Mouse (Mus musculus) leukemia stem cell, adult 10-12 weeks (primary cell): ENCODE measurements around the gene Trappc1. TPM values are rescaled to one million over a fixed set of nuclear protein-coding genes. Genes with fewer than 3 reads are reported as not detected.

Source experiments
- polyA plus RNA-seq: library from polyadenylated mRNA; stranded (reverse); fragments of >175 nt; gene quantifications from 2 replicates; pipeline ENCODE4 v1.2.3, GENCODE M21; 2012; ENCODE audit warnings: low replicate concordance

Trappc1 gene
- polyA plus RNA-seq, result 2.2 and 6.8 TPM in 2 replicates

DNA sequence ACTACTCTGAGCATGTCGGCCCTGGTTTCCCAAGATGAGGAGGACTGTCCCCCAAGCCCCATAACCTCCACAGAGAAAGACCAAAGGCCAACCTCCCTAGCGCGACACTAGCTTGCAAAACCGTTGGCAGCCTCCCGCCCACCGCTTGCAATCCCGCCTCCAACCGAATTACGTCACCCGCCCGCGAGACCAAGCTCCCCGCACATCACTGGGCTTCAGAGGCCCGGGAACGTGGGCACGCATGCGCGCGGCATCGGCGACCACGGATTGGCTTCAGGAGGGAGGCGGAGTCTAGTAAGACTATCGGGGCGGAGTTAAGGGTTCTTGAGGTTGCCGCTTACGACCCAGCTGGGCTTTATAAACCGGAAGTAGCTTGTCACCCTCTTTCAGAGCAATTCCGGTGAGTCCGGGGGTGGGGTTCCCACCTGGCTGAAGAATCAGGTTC, at the start of gene Trappc1, which contains the start of gene Cntrob:
Gene Trappc1, plus strand, starts transcription at position 314 of the 445 bp plus-strand sequence.
Gene Cntrob, minus strand, starts transcription at position 109 of the 445 bp plus-strand sequence.

DNA sequence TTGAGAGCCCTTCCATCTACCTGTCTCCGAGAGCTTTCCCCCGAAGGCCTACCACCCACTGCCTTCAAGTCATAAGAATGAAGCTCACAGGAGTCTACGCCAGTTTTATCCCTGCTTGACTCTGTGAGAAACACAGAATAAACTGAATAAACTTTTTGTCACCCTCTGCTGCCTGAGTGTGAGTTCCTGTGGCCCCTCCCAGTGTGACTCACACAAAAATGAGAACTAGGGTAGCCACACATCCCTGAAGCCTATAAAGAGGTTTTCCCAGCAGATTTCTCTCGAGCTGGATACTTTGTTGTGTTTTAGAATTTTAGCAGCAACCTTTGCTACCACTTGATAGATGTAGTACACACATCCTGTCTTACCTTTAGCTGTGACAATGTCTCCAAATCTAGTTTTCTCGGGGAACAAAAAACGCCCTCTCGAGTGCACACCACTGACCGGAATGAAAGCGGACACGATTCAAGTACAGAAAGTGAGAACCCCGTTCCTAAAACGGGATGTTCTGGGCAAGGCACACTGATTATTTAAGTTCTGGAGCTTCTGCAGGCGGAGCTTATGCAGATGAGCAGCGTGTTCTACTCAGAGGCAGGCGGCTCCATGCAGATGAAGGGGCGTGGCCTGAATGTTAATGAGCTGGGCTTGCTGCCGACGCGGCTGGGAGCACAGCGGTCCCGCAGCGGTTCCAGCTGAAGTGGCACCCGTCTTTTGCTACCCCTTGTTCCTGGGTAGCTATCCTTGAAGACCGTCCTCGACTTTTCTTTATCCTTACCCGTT, 2.0 kb downstream of the Trappc1 start, which contains the start of gene Kcnab3:
Gene Kcnab3, plus strand, starts transcription at position 631 of the 780 bp plus-strand sequence.

DNA sequence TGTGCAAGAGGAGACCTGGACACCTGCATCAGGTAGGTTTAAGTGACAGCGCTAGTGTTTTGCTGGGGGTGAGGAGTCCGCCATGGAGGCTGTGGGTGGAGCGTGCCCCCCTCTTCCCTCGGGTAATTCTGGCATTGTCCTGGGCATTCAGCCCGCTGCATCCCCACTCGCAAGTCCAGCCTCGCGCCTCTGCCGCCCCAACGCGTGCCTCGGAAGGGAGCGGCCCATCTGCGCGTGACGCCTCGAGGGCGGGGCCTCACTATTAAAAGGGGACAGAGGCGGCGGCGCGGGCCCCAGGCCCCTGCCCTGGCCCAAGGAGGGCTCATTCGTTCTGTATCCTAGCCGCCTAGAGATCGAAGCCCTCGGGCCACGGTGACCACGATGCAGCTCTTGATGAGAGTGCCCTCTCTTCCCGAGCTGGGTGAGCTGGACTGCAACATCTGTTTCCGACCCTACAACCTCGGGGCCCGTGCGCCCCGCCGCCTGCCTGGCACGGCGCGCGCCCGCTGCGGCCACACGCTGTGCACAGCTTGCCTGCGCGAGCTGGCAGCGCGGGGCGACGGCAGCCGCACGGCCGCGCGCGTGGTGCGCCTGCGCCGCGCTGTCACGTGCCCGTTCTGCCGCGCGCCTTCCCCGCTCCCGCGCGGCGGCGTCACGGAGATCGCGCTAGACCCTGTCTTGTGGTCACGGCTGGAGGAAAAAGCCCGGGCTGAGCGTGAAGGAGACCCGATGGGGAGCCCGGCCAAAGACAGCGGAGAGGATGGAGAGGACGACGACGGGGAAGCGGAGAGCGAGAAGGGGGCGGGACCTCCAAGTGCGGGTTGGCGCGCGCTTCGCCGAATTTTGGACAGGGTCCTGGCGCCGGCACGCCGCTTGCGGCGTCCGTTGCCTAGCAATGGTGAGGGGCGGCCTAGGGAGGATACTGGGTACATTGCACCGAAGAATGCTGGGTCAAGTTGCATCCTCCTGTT, 16.7 kb downstream of the Trappc1 start, which contains the start of gene Rnf227:
Gene Rnf227, plus strand, starts transcription at position 301 of the 971 bp plus-strand sequence.

DNA sequence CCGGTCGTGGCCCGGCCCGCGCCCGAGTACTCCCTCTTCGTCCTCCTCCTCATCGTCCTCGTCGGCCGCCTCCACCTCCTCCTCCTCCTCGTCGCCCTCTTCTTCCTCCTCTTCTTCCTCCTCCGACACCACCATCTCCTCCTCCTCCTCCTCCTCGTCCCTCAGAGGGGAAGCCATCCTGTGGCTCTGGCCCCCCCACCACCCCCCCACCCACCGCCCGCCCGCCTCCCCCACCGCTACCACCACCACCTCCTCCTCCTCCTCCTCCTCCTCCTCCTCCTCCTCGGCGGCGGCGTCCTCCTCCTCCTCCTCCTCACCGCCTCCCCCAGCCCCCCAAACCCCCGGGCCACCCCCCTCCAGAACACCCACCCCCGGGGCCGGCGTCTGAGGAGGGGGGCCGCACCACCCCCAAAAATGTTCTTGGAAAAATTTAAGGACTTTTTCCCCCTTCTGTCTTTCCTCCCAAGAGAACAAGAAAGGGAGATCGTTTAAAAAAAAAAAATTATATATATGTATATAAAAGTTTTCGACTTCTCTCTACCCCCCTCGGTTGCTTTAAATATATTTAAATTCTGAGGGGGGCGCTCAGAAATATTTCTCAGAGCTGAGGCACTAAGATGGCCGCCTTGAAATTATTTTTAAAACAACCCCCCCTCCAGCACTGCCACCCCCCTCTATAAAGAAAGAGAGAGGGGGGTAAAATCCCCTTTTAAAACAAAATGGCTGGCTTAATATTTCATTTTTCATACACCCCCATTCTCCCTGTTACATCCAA, 45.6 kb downstream of the Trappc1 start, which contains the start of gene Chd3:
Gene Chd3, minus strand, starts transcription at position 192 of the 775 bp plus-strand sequence.

Other genes starting within 250 kb of the Trappc1 start
- gene Vamp2, start 235.5 kb upstream of the Trappc1 start, polyA plus RNA-seq, result 88.7 and 137 TPM in 2 replicates
- gene Per1, start 228.8 kb upstream of the Trappc1 start, polyA plus RNA-seq, result 33.5 and 34.6 TPM in 2 replicates
- 0.37 TPM in 1 of 2 replicates, not detected in the other for gene Hes7, start 203.6 kb upstream of the Trappc1 start, polyA plus RNA-seq
- gene 9130213A22Rik, start 201.4 kb upstream of the Trappc1 start, polyA plus RNA-seq, result not detected in 2 replicates
- not detected in 2 replicates for gene Aloxe3, start 198.1 kb upstream of the Trappc1 start, polyA plus RNA-seq
- not detected in 2 replicates for gene Alox12b, start 167.0 kb upstream of the Trappc1 start, polyA plus RNA-seq
- gene Alox8, start 126.1 kb upstream of the Trappc1 start, polyA plus RNA-seq, result 0.09 and 0.28 TPM in 2 replicates
- gene Gucy2e, start 86.9 kb upstream of the Trappc1 start, polyA plus RNA-seq, result 0.02 TPM in 1 of 2 replicates, not detected in the other
- gene Cntrob, start 205 bp upstream of the Trappc1 start, polyA plus RNA-seq, result 20.6 and 44.9 TPM in 2 replicates
- gene Kcnab3, start 2.3 kb downstream of the Trappc1 start, polyA plus RNA-seq, result 0.11 and 0.39 TPM in 2 replicates
- gene Rnf227, start 16.5 kb downstream of the Trappc1 start, polyA plus RNA-seq, result 1.0 and 2.3 TPM in 2 replicates
- 144 and 249 TPM in 2 replicates for gene Chd3, start 45.4 kb downstream of the Trappc1 start, polyA plus RNA-seq
- 59.8 and 78.6 TPM in 2 replicates for gene Naa38, start 71.5 kb downstream of the Trappc1 start, polyA plus RNA-seq
- 1.7 and 8.7 TPM in 2 replicates for gene Cyb5d1, start 71.7 kb downstream of the Trappc1 start, polyA plus RNA-seq
- 0.69 and 2.1 TPM in 2 replicates for gene Tmem88, start 74.3 kb downstream of the Trappc1 start, polyA plus RNA-seq
- 73.8 and 92.1 TPM in 2 replicates for gene Kdm6b, start 89.7 kb downstream of the Trappc1 start, polyA plus RNA-seq
- 0.02 and 0.19 TPM in 2 replicates for gene Dnah2, start 225.1 kb downstream of the Trappc1 start, polyA plus RNA-seq
- 1.6 and 2.7 TPM in 2 replicates for gene Efnb3, start 236.2 kb downstream of the Trappc1 start, polyA plus RNA-seq